Mouse (Mus musculus): ENCODE data around the gene Dnase1. TPM values are rescaled to one million over a fixed set of nuclear protein-coding genes. Genes with fewer than 3 reads are reported as not detected.
A peak's percentile ranks its signal among the peaks of the same experiment; 100 is the strongest.

Dnase1 gene
- polyA plus RNA-seq, 1 experiment from 2014 or later, result 0.76 TPM

DNA sequence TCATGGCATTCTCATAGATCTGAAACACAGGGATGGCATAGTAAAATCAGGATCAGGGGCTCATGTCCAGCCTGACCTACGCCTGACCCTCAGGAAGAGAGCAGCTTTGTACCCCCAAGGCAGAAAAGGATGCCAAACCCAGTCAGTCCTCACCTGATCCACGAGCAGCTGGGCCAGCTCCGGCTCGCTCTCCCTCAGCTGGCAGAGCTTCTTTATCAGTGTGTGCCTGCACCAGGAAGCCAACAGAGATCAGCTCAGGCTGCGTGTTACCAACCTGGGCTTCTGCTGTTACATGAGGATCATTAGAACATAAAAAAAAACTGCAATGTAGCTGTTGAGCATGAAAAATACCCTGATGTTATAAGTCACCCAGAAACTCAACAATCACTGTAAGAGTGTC, 3.5 kb downstream of the Dnase1 start:
- H3K36me3 ChIP-seq (ENCODE audit: insufficient read depth, low read length), result peaks cover 5% of the 10 kb centered on the region; the same call in 1 of the 2 replicates
- no peak for ATAC-seq
- no peak overlapping the region for H3K27ac ChIP-seq (ENCODE audit: low read length)
- H3K4me2 ChIP-seq (replicated peaks; ENCODE audit: low read depth, low read length), result no peak overlapping the region
- H3K4me1 ChIP-seq (ENCODE audit: insufficient read depth, low read depth, low read length), result no peaks in the 10 kb centered on the region
- no peak overlapping the region for H3K4me3 ChIP-seq (ENCODE audit: low read depth, low read length)
- no peak for DNase-seq (ENCODE audit: low spot score)
- 86% methylated on average over 5 of the region's 5 CpGs for WGBS
- no peaks in the 10 kb centered on the region for H3K27me3 ChIP-seq (replicated peaks; ENCODE audit: insufficient read depth, low read length)
- no peak for TF ChIP-seq CTCF (IDR thresholded peaks at IDR 0.05)
- no peak for TF ChIP-seq EP300 (IDR thresholded peaks at IDR 0.05)
- no peaks in the 10 kb centered on the region for H3K9me3 ChIP-seq (ENCODE audit: low read length)
- H3K9ac ChIP-seq (replicated peaks; ENCODE audit: low read depth), result no peak overlapping the region

DNA sequence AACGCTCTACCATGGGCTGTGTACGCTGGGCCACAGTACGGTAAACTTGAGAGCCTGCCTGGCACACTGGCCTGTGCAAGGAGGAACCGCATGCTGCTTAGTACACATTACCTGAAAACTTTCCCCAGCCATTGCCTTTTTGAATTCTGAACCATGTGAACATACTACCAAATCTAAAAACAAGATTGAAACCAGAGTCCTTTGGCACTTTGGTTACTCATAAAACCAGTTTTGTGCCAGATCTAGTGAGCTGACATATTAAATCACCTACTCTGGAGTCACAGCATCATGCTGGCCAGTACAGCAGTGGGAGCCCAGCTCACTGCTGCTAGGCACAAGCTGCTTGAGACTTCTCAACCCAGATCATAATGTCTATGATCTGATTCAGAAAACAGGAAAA, 4.9 kb downstream of the Dnase1 start:
- WGBS, result 99% methylated on average over 4 of the region's 4 CpGs
- H3K4me2 ChIP-seq (replicated peaks; ENCODE audit: low read depth, low read length), result no peak overlapping the region
- no peak for TF ChIP-seq CTCF (IDR thresholded peaks at IDR 0.05)
- TF ChIP-seq EP300 (IDR thresholded peaks at IDR 0.05), result no peak
- H3K27ac ChIP-seq (ENCODE audit: low read length), result no peak overlapping the region
- ATAC-seq (no peak), DNase-seq (ENCODE audit: low spot score) (no peak)
- no peaks in the 10 kb centered on the region for H3K9me3 ChIP-seq (ENCODE audit: low read length)
- no peaks in the 10 kb centered on the region for H3K27me3 ChIP-seq (replicated peaks; ENCODE audit: insufficient read depth, low read length)
- no peak overlapping the region for H3K9ac ChIP-seq (replicated peaks; ENCODE audit: low read depth)
- no peak overlapping the region for H3K4me3 ChIP-seq (ENCODE audit: low read depth, low read length)
- no peaks in the 10 kb centered on the region for H3K4me1 ChIP-seq (ENCODE audit: insufficient read depth, low read depth, low read length)
- H3K36me3 ChIP-seq (ENCODE audit: insufficient read depth, low read length), result peaks cover 5% of the 10 kb centered on the region; the same call in 1 of the 2 replicates

DNA sequence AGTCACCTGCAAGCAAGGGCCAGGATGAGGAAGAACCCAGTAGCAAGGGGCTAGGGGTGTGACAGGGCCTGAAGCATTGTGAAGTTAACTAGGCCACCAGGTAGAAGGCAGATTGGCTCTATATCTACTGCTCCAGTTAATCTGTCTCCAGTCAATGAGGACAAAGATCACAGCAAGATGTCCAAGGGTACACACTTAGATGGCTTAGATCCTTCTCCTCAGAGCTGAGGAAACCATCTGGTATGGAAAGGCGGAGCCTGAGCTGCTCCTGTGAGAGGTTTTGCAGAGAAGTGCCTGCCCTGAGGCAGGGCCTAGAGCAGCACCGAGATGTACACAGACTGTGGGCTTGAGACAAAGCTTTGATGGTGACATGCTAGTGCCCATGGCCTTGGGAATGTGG, 7.4 kb downstream of the Dnase1 start:
- 94% methylated on average over 2 of the region's 2 CpGs for WGBS
- Histone ChIP-seq H3K4me1 (ENCODE audit: insufficient read depth, low read depth, low read length) (no peaks in the 10 kb centered on the region), H3K27ac (ENCODE audit: low read length) (no peak overlapping the region), H3K4me3 (ENCODE audit: low read depth, low read length) (no peak overlapping the region), H3K9ac (replicated peaks; ENCODE audit: low read depth) (no peak overlapping the region), H3K9me3 (ENCODE audit: low read length) (no peaks in the 10 kb centered on the region), H3K27me3 (replicated peaks; ENCODE audit: insufficient read depth, low read length) (no peaks in the 10 kb centered on the region), H3K36me3 (ENCODE audit: insufficient read depth, low read length) (0 out of 2 replicates have a peak, but pooled peaks cover 11% of the 10 kb centered on the region), H3K4me2 (replicated peaks; ENCODE audit: low read depth, low read length) (no peak overlapping the region)
- DNase-seq (ENCODE audit: low spot score) (no peak), ATAC-seq (no peak)
- no peak for TF ChIP-seq CTCF (IDR thresholded peaks at IDR 0.05)
- no peak for TF ChIP-seq EP300 (IDR thresholded peaks at IDR 0.05)

DNA sequence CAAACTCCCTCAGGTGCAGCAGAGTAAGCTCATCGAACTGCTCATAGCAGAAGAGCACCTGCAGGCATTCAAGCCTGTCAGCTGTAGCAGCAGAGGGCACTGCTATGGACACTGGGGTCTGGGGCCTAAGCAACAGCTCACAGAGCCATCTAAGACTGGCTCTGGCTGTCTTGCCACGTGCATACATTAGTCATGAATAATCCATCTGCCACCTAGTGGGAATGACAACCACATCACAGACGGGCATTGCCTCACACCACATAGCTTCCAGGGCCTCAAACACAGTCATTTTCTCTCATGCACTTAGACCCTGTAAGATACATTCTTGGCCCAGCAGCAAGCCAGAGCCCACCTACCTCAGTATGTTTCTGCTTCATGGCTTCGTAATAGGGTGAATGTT, 8.8 kb downstream of the Dnase1 start:
- Histone ChIP-seq H3K9me3 (ENCODE audit: low read length) (no peaks in the 10 kb centered on the region), H3K27ac (ENCODE audit: low read length) (no peak overlapping the region), H3K4me3 (ENCODE audit: low read depth, low read length) (no peak overlapping the region), H3K27me3 (replicated peaks; ENCODE audit: insufficient read depth, low read length) (no peaks in the 10 kb centered on the region), H3K4me2 (replicated peaks; ENCODE audit: low read depth, low read length) (no peak overlapping the region), H3K36me3 (ENCODE audit: insufficient read depth, low read length) (0 out of 2 replicates have a peak, but pooled peaks cover 13% of the 10 kb centered on the region), H3K4me1 (ENCODE audit: insufficient read depth, low read depth, low read length) (no peaks in the 10 kb centered on the region), H3K9ac (replicated peaks; ENCODE audit: low read depth) (no peak overlapping the region)
- DNase-seq (ENCODE audit: low spot score) (no peak), ATAC-seq (no peak)
- no peak for TF ChIP-seq EP300 (IDR thresholded peaks at IDR 0.05)
- 0 out of 2 replicates have a peak, but pooled peaks have one; percentile 2 for TF ChIP-seq CTCF (IDR thresholded peaks at IDR 0.05)
- 83% methylated on average over 4 of the region's 4 CpGs for WGBS

DNA sequence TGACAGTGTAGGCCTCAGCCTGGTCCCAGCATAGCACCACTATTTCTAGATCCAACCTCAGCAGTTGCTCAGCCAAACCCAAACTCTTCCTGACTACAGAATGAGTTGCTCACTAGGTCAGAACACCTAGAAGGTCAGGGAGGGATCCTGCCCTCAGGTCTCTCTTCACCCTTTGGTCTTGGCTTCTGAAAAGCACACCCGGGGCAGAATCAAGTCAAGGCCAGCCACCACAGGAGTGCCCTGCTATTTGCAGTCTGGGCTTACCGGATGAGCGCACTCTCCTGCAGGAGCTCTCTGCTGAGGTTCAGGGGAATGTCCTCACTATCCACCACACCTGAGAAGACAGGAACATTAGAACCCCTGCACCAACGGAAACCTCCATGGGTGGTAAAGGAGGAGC, 15.9 kb downstream of the Dnase1 start:
- 99% methylated on average over 4 of the region's 4 CpGs for WGBS
- no peak overlapping the region for H3K9ac ChIP-seq (replicated peaks; ENCODE audit: low read depth)
- H3K36me3 ChIP-seq (ENCODE audit: insufficient read depth, low read length), result peaks cover 21% of the 10 kb centered on the region; the same call in 1 of the 2 replicates
- no peaks in the 10 kb centered on the region for H3K4me1 ChIP-seq (ENCODE audit: insufficient read depth, low read depth, low read length)
- no peak overlapping the region for H3K4me2 ChIP-seq (replicated peaks; ENCODE audit: low read depth, low read length)
- H3K27me3 ChIP-seq (replicated peaks; ENCODE audit: insufficient read depth, low read length), result no peaks in the 10 kb centered on the region
- H3K9me3 ChIP-seq (ENCODE audit: low read length), result no peaks in the 10 kb centered on the region
- ATAC-seq, result no peak
- no peak overlapping the region for H3K4me3 ChIP-seq (ENCODE audit: low read depth, low read length)
- DNase-seq (ENCODE audit: low spot score), result no peak
- no peak for TF ChIP-seq CTCF (IDR thresholded peaks at IDR 0.05)
- H3K27ac ChIP-seq (ENCODE audit: low read length), result no peak overlapping the region

DNA sequence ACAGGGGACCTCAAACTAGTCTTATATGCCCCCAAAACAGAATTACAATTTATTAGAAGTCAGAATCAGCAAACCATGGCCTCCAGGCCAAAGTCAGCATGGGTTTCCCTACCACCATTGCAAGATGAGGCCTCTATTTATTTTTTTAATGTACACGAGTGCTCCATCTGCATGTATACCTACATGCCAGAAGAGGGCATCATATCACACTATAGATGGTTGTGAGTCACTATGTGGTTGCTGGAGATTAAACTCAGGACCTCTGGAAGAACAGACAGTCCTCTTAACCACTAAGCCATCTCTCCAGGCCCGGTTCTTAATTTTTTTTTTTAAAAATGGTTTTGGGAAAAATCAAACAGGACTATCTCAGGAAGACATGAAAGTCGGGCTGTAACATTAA, 17.1 kb downstream of the Dnase1 start:
- peaks cover 18% of the 10 kb centered on the region; the same call in 1 of the 2 replicates for H3K36me3 ChIP-seq (ENCODE audit: insufficient read depth, low read length)
- no peak overlapping the region for H3K9ac ChIP-seq (replicated peaks; ENCODE audit: low read depth)
- TF ChIP-seq CTCF (IDR thresholded peaks at IDR 0.05) (no peak), EP300 (IDR thresholded peaks at IDR 0.05) (no peak)
- DNase-seq (ENCODE audit: low spot score) (no peak), ATAC-seq (no peak)
- no peak overlapping the region for H3K27ac ChIP-seq (ENCODE audit: low read length)
- H3K4me1 ChIP-seq (ENCODE audit: insufficient read depth, low read depth, low read length), result no peaks in the 10 kb centered on the region
- H3K9me3 ChIP-seq (ENCODE audit: low read length), result no peaks in the 10 kb centered on the region
- no peak overlapping the region for H3K4me2 ChIP-seq (replicated peaks; ENCODE audit: low read depth, low read length)
- 83% methylated on average over 3 of the region's 3 CpGs for WGBS
- no peak overlapping the region for H3K4me3 ChIP-seq (ENCODE audit: low read depth, low read length)
- H3K27me3 ChIP-seq (replicated peaks; ENCODE audit: insufficient read depth, low read length), result no peaks in the 10 kb centered on the region

DNA sequence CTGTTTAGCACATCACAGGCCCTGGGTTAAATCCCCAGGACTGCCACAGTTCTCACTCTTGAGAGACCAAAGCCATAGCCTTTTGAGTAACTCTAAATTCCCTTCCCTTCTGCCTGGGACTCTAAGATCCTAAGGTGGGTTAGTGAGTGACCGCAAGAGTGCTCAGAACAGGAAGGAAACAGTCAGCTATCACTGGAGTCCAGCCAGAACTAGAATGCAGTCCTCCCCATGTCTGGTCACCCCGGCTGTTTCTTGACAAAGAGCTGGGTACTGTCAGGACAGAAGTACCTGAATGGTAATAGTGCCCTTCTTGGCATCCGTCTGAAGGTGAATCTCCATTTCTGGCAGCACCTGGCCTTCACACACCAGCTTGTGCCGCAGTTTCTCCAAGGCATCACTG, 28.2 kb downstream of the Dnase1 start:
- no peak for DNase-seq (ENCODE audit: low spot score)
- no peak overlapping the region for H3K9ac ChIP-seq (replicated peaks; ENCODE audit: low read depth)
- WGBS, result 76% methylated on average over 4 of the region's 4 CpGs
- H3K27me3 ChIP-seq (replicated peaks; ENCODE audit: insufficient read depth, low read length), result no peaks in the 10 kb centered on the region
- H3K36me3 ChIP-seq (ENCODE audit: insufficient read depth, low read length), result peaks cover 30% of the 10 kb centered on the region
- TF ChIP-seq CTCF (IDR thresholded peaks at IDR 0.05), result no peak
- TF ChIP-seq EP300 (IDR thresholded peaks at IDR 0.05), result no peak
- no peak for ATAC-seq
- H3K4me2 ChIP-seq (replicated peaks; ENCODE audit: low read depth, low read length), result no peak overlapping the region
- H3K4me3 ChIP-seq (ENCODE audit: low read depth, low read length), result no peak overlapping the region
- no peaks in the 10 kb centered on the region for H3K9me3 ChIP-seq (ENCODE audit: low read length)
- H3K27ac ChIP-seq (ENCODE audit: low read length), result no peak overlapping the region
- no peaks in the 10 kb centered on the region for H3K4me1 ChIP-seq (ENCODE audit: insufficient read depth, low read depth, low read length)

All from lung, postnatal 0 days (tissue).